Comparison of ENCODE assay signal across 1 mouse cellular context in genomic region chr11:116671845-116672434, GRCm38 (mm10).
TF ChIP-seq lines count a peak whose summit lies in the region.

No protein-coding gene starts in this region.

TF ChIP-seq in CH12.LX, 34 proteins besides CTCF, POLR2A, EP300 and RAD21 (continued from another document):
- TF ChIP-seq RCOR1 (conservative IDR thresholded peaks at IDR 0.05; ENCODE audit: low read depth, low read length) (no peak), ETS1 (conservative IDR thresholded peaks at IDR 0.05; ENCODE audit: low read depth, low read length) (no peak), GABPA (IDR thresholded peaks at IDR 0.05; ENCODE audit: insufficient replicate concordance, low read depth, low read length) (no peak), NELFE (IDR thresholded peaks at IDR 0.05; ENCODE audit: low read depth, low read length) (peak; percentile 87)
TF ChIP-seq in CH12.LX: peak in this region for 9.
